ENCODE assay signal across 10 mouse cellular contexts in the genomic region with DNA sequence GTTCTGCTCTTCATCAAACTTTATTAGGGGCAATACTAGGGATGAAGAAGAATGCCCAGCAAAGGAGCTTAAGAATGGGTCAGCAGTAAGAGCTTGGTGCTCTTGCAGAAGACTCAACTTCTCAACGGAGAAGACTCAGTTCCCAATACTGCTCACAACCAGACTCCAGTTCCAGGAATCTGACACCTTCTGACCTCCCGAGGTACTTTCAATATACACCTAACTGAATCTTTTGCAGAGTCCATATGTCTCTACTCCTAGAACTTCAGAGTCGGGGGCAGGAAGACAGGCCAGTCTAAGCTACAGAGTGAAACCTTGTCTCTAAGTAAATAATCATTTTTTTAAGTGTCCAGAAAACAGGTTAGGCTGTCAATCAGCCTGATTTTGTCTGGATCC. TPM values are rescaled to one million over a fixed set of nuclear protein-coding genes. Genes with fewer than 3 reads are reported as not detected.
A peak's percentile ranks its signal among the peaks of the same experiment; 100 is the strongest.
DNase-seq lines count a peak whose midpoint lies in the region; ATAC-seq and TF ChIP-seq lines count a peak whose summit lies in the region.
"Had no signal": no experiment of that assay in that cellular context is flagged by ENCODE, and none has a peak within 500 bp of the region (broad histone marks: within the 10 kb centered on the region; RNA-seq: fewer than 3 reads in every experiment).

No protein-coding gene starts in this region.

- no peaks in the 10 kb centered on the region for H3K27me3 ChIP-seq in kidney, embryonic 16.5 days (ENCODE audit: insufficient read depth, low read length)
- H3K27me3 ChIP-seq in embryonic facial prominence, embryonic 11.5 days (ENCODE audit: control insufficient read depth, insufficient read depth, low read length), result no peaks in the 10 kb centered on the region
- H3K27me3 ChIP-seq in intestine, postnatal 0 days (replicated peaks; ENCODE audit: control insufficient read depth, insufficient read depth, low read length), result no peaks in the 10 kb centered on the region
- no peaks in the 10 kb centered on the region for H3K27me3 ChIP-seq in neural tube, embryonic 15.5 days (replicated peaks)
- H3K27me3 ChIP-seq: Patski had no signal

- peak; percentile 3; the same call in 1 of the 2 replicates for ATAC-seq in kidney, embryonic 16.5 days (ENCODE audit: low FRiP score, low TSS enrichment)
- 0 out of 2 replicates have a peak, but pooled peaks have one; percentile 8 for ATAC-seq in embryonic facial prominence, embryonic 11.5 days (replicated peaks; ENCODE audit: insufficient number of reproducible peaks, low FRiP score, low TSS enrichment, low read depth)
- ATAC-seq in intestine, postnatal 0 days, result no peak
- ATAC-seq in neural tube, embryonic 15.5 days (ENCODE audit: low FRiP score), result 0 out of 2 replicates have a peak, but pooled peaks have one; percentile 6

- H3K36me3 ChIP-seq in kidney, embryonic 16.5 days (ENCODE audit: insufficient read depth, low read length), result peaks cover 11% of the 10 kb centered on the region
- H3K36me3 ChIP-seq in embryonic facial prominence, embryonic 11.5 days (replicated peaks; ENCODE audit: control insufficient read depth, insufficient read depth, low read depth, low read length), result no peaks in the 10 kb centered on the region; the same call in 1 of the 2 replicates
- H3K36me3 ChIP-seq in intestine, postnatal 0 days (ENCODE audit: control insufficient read depth, insufficient read depth), result no peaks in the 10 kb centered on the region
- H3K36me3 ChIP-seq in neural tube, embryonic 15.5 days, result peaks cover under 1% of the 10 kb centered on the region; the same call in 1 of the 2 replicates

- TF ChIP-seq CTCF in intestine, postnatal 0 days (IDR thresholded peaks at IDR 0.05; ENCODE audit: low read depth), result no peak

- 1% methylated on average over 3 of the region's 3 CpGs for WGBS in kidney, embryonic 16.5 days
- 5% methylated on average over 3 of the region's 3 CpGs for WGBS in embryonic facial prominence, embryonic 11.5 days
- 4% methylated on average over 3 of the region's 3 CpGs for WGBS in intestine, postnatal 0 days
- 23% methylated on average over 3 of the region's 3 CpGs for WGBS in neural tube, embryonic 15.5 days

- no peak for DNase-seq in kidney, postnatal 36 days
- DNase-seq in embryonic facial prominence, embryonic 11.5 days (ENCODE audit: low spot score), result peak; percentile 8
- DNase-seq in adrenal gland, postnatal 25 days, result no peak
- DNase-seq in gastrocnemius, adult 18-20 months (ENCODE audit: low spot score), result no peak
- no peak for DNase-seq in spleen, postnatal 14 days (ENCODE audit: low spot score in 2 of 2)

- H3K4me3 ChIP-seq in kidney, embryonic 16.5 days (ENCODE audit: low read length), result peak overlapping the region; percentile 84
- peak overlapping the region; percentile 93 for H3K4me3 ChIP-seq in embryonic facial prominence, embryonic 11.5 days (ENCODE audit: low read depth, low read length)
- peak overlapping the region; percentile 71 for H3K4me3 ChIP-seq in intestine, postnatal 0 days (ENCODE audit: low read depth, low read length)
- peak overlapping the region; percentile 78 for H3K4me3 ChIP-seq in neural tube, embryonic 15.5 days (replicated peaks)

- H3K4me2 ChIP-seq in kidney, embryonic 16.5 days (replicated peaks; ENCODE audit: low read depth, low read length), result peak overlapping the region; percentile 69
- H3K4me2 ChIP-seq in embryonic facial prominence, embryonic 11.5 days (ENCODE audit: low read depth, low read length), result peak overlapping the region; percentile 64
- H3K4me2 ChIP-seq in intestine, postnatal 0 days (replicated peaks; ENCODE audit: low read depth), result peak overlapping the region; percentile 87
- H3K4me2 ChIP-seq in neural tube, embryonic 15.5 days, result peak overlapping the region; percentile 73

- H3K9ac ChIP-seq in kidney, embryonic 16.5 days (replicated peaks; ENCODE audit: low read length), result peak overlapping the region; percentile 93
- peak overlapping the region; percentile 91 for H3K9ac ChIP-seq in embryonic facial prominence, embryonic 11.5 days (replicated peaks; ENCODE audit: low read length)
- peak overlapping the region; percentile 87 for H3K9ac ChIP-seq in intestine, postnatal 0 days (ENCODE audit: low read depth, low read length)
- H3K9ac ChIP-seq in neural tube, embryonic 15.5 days (replicated peaks), result peak overlapping the region; percentile 65

- H3K4me1 ChIP-seq in kidney, embryonic 16.5 days (ENCODE audit: insufficient read depth, low read length), result peaks cover 18% of the 10 kb centered on the region
- 0 out of 2 replicates have a peak, but pooled peaks cover 3% of the 10 kb centered on the region for H3K4me1 ChIP-seq in embryonic facial prominence, embryonic 11.5 days (ENCODE audit: control insufficient read depth, insufficient read depth, low read length)
- H3K4me1 ChIP-seq in intestine, postnatal 0 days (replicated peaks; ENCODE audit: control insufficient read depth, insufficient read depth, low read length), result no peaks in the 10 kb centered on the region
- peaks cover 20% of the 10 kb centered on the region for H3K4me1 ChIP-seq in neural tube, embryonic 15.5 days

- H3K27ac ChIP-seq in kidney, embryonic 16.5 days (ENCODE audit: low read length), result peak overlapping the region; percentile 25; the same call in 1 of the 2 replicates
- no peak overlapping the region for H3K27ac ChIP-seq in embryonic facial prominence, embryonic 11.5 days (replicated peaks; ENCODE audit: low read depth, low read length)
- H3K27ac ChIP-seq in intestine, postnatal 0 days (ENCODE audit: low read depth, low read length), result 0 out of 2 replicates have a peak overlapping the region, but pooled peaks have one; percentile 75
- H3K27ac ChIP-seq in neural tube, embryonic 15.5 days (replicated peaks), result no peak overlapping the region

- peaks cover 4% of the 10 kb centered on the region for H3K9me3 ChIP-seq in kidney, embryonic 16.5 days (ENCODE audit: low read length)
- H3K9me3 ChIP-seq in embryonic facial prominence, embryonic 11.5 days (replicated peaks; ENCODE audit: control insufficient read depth, low read length), result no peaks in the 10 kb centered on the region
- no peaks in the 10 kb centered on the region for H3K9me3 ChIP-seq in intestine, postnatal 0 days (ENCODE audit: control insufficient read depth)
- no peaks in the 10 kb centered on the region for H3K9me3 ChIP-seq in neural tube, embryonic 15.5 days (replicated peaks)

RNA-seq across cellular contexts. Expression of gene Wtip, which starts 1.1 kb away (rescaled TPM):
- polyA plus RNA-seq in kidney, embryonic 16.5 days (2015; fragmentation: Nextera tagmentation; extraction: Ambion mirVana), result 6.1 and 7.3 TPM in 2 replicates
- 4.3 and 6.7 TPM in 2 replicates for polyA plus RNA-seq in embryonic facial prominence, embryonic 11.5 days (2014; fragmentation: Nextera tagmentation; extraction: Ambion mirVana)
- 3.2 TPM in 2 replicates for polyA plus RNA-seq in intestine, postnatal 0 days (2015; fragmentation: Nextera tagmentation; extraction: Ambion mirVana)
- 3.5 and 3.8 TPM in 2 replicates for polyA plus RNA-seq in neural tube, embryonic 15.5 days (2015; fragmentation: Nextera tagmentation; extraction: Ambion mirVana)
- total RNA-seq in adrenal gland, postnatal 25 days (2021), result 25.7 and 30.0 TPM in 2 replicates
- total RNA-seq in gastrocnemius, adult 18-20 months (2021), result 1 to 10 TPM; 2.7 to 4.1 TPM

RNA-seq across cellular contexts. Expression of gene Scgb1b30, which starts 36.7 kb away (rescaled TPM):
- polyA plus RNA-seq in kidney, embryonic 16.5 days (2015; fragmentation: Nextera tagmentation; extraction: Ambion mirVana), result not detected in 2 replicates
- polyA plus RNA-seq in embryonic facial prominence, embryonic 11.5 days (2014; fragmentation: Nextera tagmentation; extraction: Ambion mirVana), result not detected in 2 replicates
- polyA plus RNA-seq in intestine, postnatal 0 days (2015; fragmentation: Nextera tagmentation; extraction: Ambion mirVana), result not detected in 2 replicates
- not detected in 2 replicates for polyA plus RNA-seq in neural tube, embryonic 15.5 days (2015; fragmentation: Nextera tagmentation; extraction: Ambion mirVana)
- total RNA-seq in adrenal gland, postnatal 25 days (2021), result not detected in 2 replicates
- total RNA-seq in gastrocnemius, adult 18-20 months (2021), result not detected
- polyA plus RNA-seq: erythroblast, embryonic 14.5 days; Patski had no signal

RNA-seq across cellular contexts. Expression of gene Uba2, which starts 37.4 kb away (rescaled TPM):
- 212 and 216 TPM in 2 replicates for polyA plus RNA-seq in kidney, embryonic 16.5 days (2015; fragmentation: Nextera tagmentation; extraction: Ambion mirVana)
- 285 and 288 TPM in 2 replicates for polyA plus RNA-seq in embryonic facial prominence, embryonic 11.5 days (2014; fragmentation: Nextera tagmentation; extraction: Ambion mirVana)
- 50.2 and 50.8 TPM in 2 replicates for polyA plus RNA-seq in intestine, postnatal 0 days (2015; fragmentation: Nextera tagmentation; extraction: Ambion mirVana)
- 157 and 172 TPM in 2 replicates for polyA plus RNA-seq in neural tube, embryonic 15.5 days (2015; fragmentation: Nextera tagmentation; extraction: Ambion mirVana)
- 79.0 and 88.1 TPM in 2 replicates for total RNA-seq in adrenal gland, postnatal 25 days (2021)
- total RNA-seq in gastrocnemius, adult 18-20 months (2021), result 10 to 100 TPM; 32.8 to 37.1 TPM

Comparison
In these comparisons a context has a peak if more than half of its experiments do, and no peak if none do; other contexts are left out.
1. H3K27ac ChIP-seq: peak in kidney, embryonic 16.5 days (single experiment) and intestine, postnatal 0 days (single experiment); none in embryonic facial prominence, embryonic 11.5 days (single experiment) and neural tube, embryonic 15.5 days (single experiment).
2. Peak in every context shown above with its lines, with median percentiles within 50 percentile points of each other: H3K4me2 ChIP-seq, H3K4me3 ChIP-seq and H3K9ac ChIP-seq.